Mouse (Mus musculus) hindbrain, embryonic 11.5 days (tissue): Measurements from ENCODE around the gene Mcpt1. TPM values are rescaled to one million over a fixed set of nuclear protein-coding genes. Genes with fewer than 3 reads are reported as not detected.
"Not testable (repeated sequence)": the region's sequence is repeated elsewhere in the genome, so short reads cannot be mapped to it uniquely, and the experiment has no call there.

Experiments used
- ATAC-seq: fragments of 200-750 bp; cut with Nextera tagmentation; 2 replicates; pipeline ENCODE4 v1.8.0; 2017; ENCODE audit warnings: mild to moderate bottlenecking, moderate TSS enrichment, moderate library complexity; ENCODE audit not compliant: low FRiP score
- DNase-seq: peaks from one replicate; pipeline ENCODE4 v3.0.0-alpha.2; 2015; ENCODE audit warnings: low spot score
- H3K27ac ChIP-seq: fragments of 300-500 bp; sonication (generic); 2 replicates; pipeline ENCODE4 v1.5.1; 2014; ENCODE audit warnings: mild to moderate bottlenecking, low read depth, low read length
- H3K27me3 ChIP-seq: fragments of 300-500 bp; sonication (generic); 2 replicates; pipeline ENCODE4 v1.6.1; 2014; ENCODE audit warnings: mild to moderate bottlenecking, low read length, moderate library complexity, mixed read lengths; ENCODE audit not compliant: control insufficient read depth, insufficient read depth
- H3K36me3 ChIP-seq: fragments of 300-500 bp; sonication (generic); 2 replicates; pipeline ENCODE4 v1.6.1; 2014; ENCODE audit warnings: mild to moderate bottlenecking, low read length, moderate library complexity, mixed read lengths; ENCODE audit not compliant: control insufficient read depth, insufficient read depth
- H3K4me1 ChIP-seq: fragments of 300-500 bp; sonication (generic); replicated peaks from 2 replicates; pipeline ENCODE4 v1.6.1; 2014; ENCODE audit warnings: low read length, mixed read lengths; ENCODE audit not compliant: control insufficient read depth, insufficient read depth
- H3K4me2 ChIP-seq: fragments of 300-500 bp; sonication (generic); replicated peaks from 2 replicates; pipeline ENCODE4 v1.6.1; 2014; ENCODE audit warnings: mild to moderate bottlenecking, low read depth, low read length
- H3K4me3 ChIP-seq: fragments of 300-500 bp; sonication (generic); 2 replicates; pipeline ENCODE4 v1.5.1; 2014; ENCODE audit warnings: low read depth, low read length
- H3K9ac ChIP-seq: fragments of 300-500 bp; sonication (generic); 2 replicates; pipeline ENCODE4 v1.6.1; 2014; ENCODE audit warnings: low read depth, low read length
- H3K9me3 ChIP-seq: fragments of 300-500 bp; sonication (generic); 2 replicates; pipeline ENCODE4 v1.6.1; 2016; ENCODE audit warnings: low read length; ENCODE audit not compliant: control insufficient read depth
- WGBS: fragments of 180-500 bp; shearing (Covaris S2); extraction: QIAGEN DNeasy Blood & Tissue Kit; methylation state at CpG from one replicate; pipeline ENCODE4 v1.1.7; 2014; 5-methylcytosine and 5-hydroxymethylcytosine counted together
- polyA plus RNA-seq: library from polyadenylated mRNA; unstranded; fragments of >200 nt; fragmentation: Nextera tagmentation; extraction: Ambion mirVana; gene quantifications from 2 replicates; pipeline ENCODE4 v1.2.1, GENCODE M21; 2014

The Mcpt1 gene
- polyA plus RNA-seq, 1 experiment from 2014 or later: not detected

GRCm38 (mm10) chr14:56055408-56055807 lies 37.6 kb downstream of the Mcpt1 start:
- no peak overlapping the region for H3K4me2 ChIP-seq
- ATAC-seq (no peak), DNase-seq (no peak)
- no peaks in the 10 kb centered on the region for H3K9me3 ChIP-seq
- H3K4me1 ChIP-seq: no peaks in the 10 kb centered on the region
- H3K27me3 ChIP-seq: no peaks in the 10 kb centered on the region
- no peaks in the 10 kb centered on the region for H3K36me3 ChIP-seq
- H3K4me3 ChIP-seq: no peak overlapping the region
- H3K27ac ChIP-seq: no peak overlapping the region
- 87% methylated on average over 3 of the region's 3 CpGs for WGBS
- no peak overlapping the region for H3K9ac ChIP-seq

GRCm38 (mm10) chr14:56057722-56058121 lies 40.0 kb downstream of the Mcpt1 start:
- Histone ChIP-seq H3K9me3 (no peaks in the 10 kb centered on the region), H3K9ac (no peak overlapping the region), H3K4me1 (no peaks in the 10 kb centered on the region), H3K4me2 (no peak overlapping the region), H3K27ac (no peak overlapping the region), H3K4me3 (no peak overlapping the region), H3K27me3 (no peaks in the 10 kb centered on the region), H3K36me3 (no peaks in the 10 kb centered on the region)
- WGBS: 84% methylated on average over 4 of the region's 4 CpGs
- DNase-seq (no peak), ATAC-seq (no peak)

- H3K4me1 ChIP-seq, H3K9ac ChIP-seq, H3K27me3 ChIP-seq, H3K4me3 ChIP-seq, H3K4me2 ChIP-seq, H3K27ac ChIP-seq, DNase-seq, H3K36me3 ChIP-seq, H3K9me3 ChIP-seq, ATAC-seq: not testable (repeated sequence)
- WGBS: 81% methylated on average over 3 of the region's 3 CpGs
These were observed 44.4 kb downstream of the Mcpt1 start, which contains the start of gene Mcpt4 for GRCm38 (mm10) chr14:56062213-56062612. Mcpt4 (minus strand) TSS chr14:56062313.

Other genes with a start within 250 kb of the Mcpt1 start
- gene Adcy4, start 233.9 kb upstream of the Mcpt1 start, polyA plus RNA-seq: 6.6 and 7.6 TPM in 2 replicates
- gene Ripk3, start 229.1 kb upstream of the Mcpt1 start, polyA plus RNA-seq: 11.0 and 12.9 TPM in 2 replicates
- gene Nfatc4, start 194.8 kb upstream of the Mcpt1 start, polyA plus RNA-seq: 19.5 and 25.5 TPM in 2 replicates
- 8.3 and 8.8 TPM in 2 replicates for gene Nynrin, start 164.0 kb upstream of the Mcpt1 start, polyA plus RNA-seq
- gene Cbln3, start 133.6 kb upstream of the Mcpt1 start, polyA plus RNA-seq: 0.17 and 0.31 TPM in 2 replicates
- 7.8 and 9.3 TPM in 2 replicates for gene Khnyn, start 133.0 kb upstream of the Mcpt1 start, polyA plus RNA-seq
- 39.7 and 41.9 TPM in 2 replicates for gene Sdr39u1, start 117.7 kb upstream of the Mcpt1 start, polyA plus RNA-seq
- gene Cma1, start 73.3 kb upstream of the Mcpt1 start, polyA plus RNA-seq: not detected in 2 replicates
- gene Cma2, start 67.0 kb upstream of the Mcpt1 start, polyA plus RNA-seq: not detected in 2 replicates
- not detected in 2 replicates for gene Mcpt9, start 12.5 kb downstream of the Mcpt1 start, polyA plus RNA-seq
- not detected in 2 replicates for gene Mcpt2, start 24.1 kb downstream of the Mcpt1 start, polyA plus RNA-seq
- not detected in 2 replicates for gene Mcpt4, start 44.3 kb downstream of the Mcpt1 start, polyA plus RNA-seq
- not detected in 2 replicates for gene Mcpt8, start 67.3 kb downstream of the Mcpt1 start, polyA plus RNA-seq
- 0.31 TPM in 1 of 2 replicates, not detected in the other for gene Ctsg, start 84.6 kb downstream of the Mcpt1 start, polyA plus RNA-seq
- not detected in 2 replicates for gene Gzme, start 102.7 kb downstream of the Mcpt1 start, polyA plus RNA-seq
- gene Gzmd, start 114.6 kb downstream of the Mcpt1 start, polyA plus RNA-seq: not detected in 2 replicates
- not detected in 2 replicates for gene Gzmg, start 141.6 kb downstream of the Mcpt1 start, polyA plus RNA-seq
- not detected in 2 replicates for gene Gzmn, start 156.6 kb downstream of the Mcpt1 start, polyA plus RNA-seq
- gene Gzmf, start 193.4 kb downstream of the Mcpt1 start, polyA plus RNA-seq: not detected in 2 replicates
- gene Gzmc, start 216.7 kb downstream of the Mcpt1 start, polyA plus RNA-seq: not detected in 2 replicates
- 0.11 TPM in 1 of 2 replicates, not detected in the other for gene Gzmb, start 244.3 kb downstream of the Mcpt1 start, polyA plus RNA-seq